Mouse (Mus musculus): Measurements from ENCODE around the gene Spesp1.

Gene Spesp1

GRCm38 (mm10) chr9:62281991-62282390 lies at the start of gene Spesp1:
Gene Spesp1 (minus strand): TSS chr9:62282208.
- DNase-seq (ENCODE audit: low spot score), result no peak

GRCm38 (mm10) chr9:62325965-62326364 lies 44.0 kb upstream of the Spesp1 start:
- DNase-seq (ENCODE audit: low spot score), result no peak

GRCm38 (mm10) chr9:62323816-62324215 lies 41.8 kb upstream of the Spesp1 start:
- no peak for DNase-seq (ENCODE audit: low spot score)

GRCm38 (mm10) chr9:62318729-62319128 lies 36.7 kb upstream of the Spesp1 start:
- no peak for DNase-seq (ENCODE audit: low spot score)

GRCm38 (mm10) chr9:62315556-62315955 lies 33.5 kb upstream of the Spesp1 start:
- no peak for DNase-seq (ENCODE audit: low spot score)

- DNase-seq (ENCODE audit: low spot score), result no peak
Observed at GRCm38 (mm10) chr9:62296891-62297290, 14.9 kb upstream of the Spesp1 start.

GRCm38 (mm10) chr9:62295006-62295698 lies 13.1 kb upstream of the Spesp1 start:
- peak; percentile 62 for DNase-seq (ENCODE audit: low spot score)

GRCm38 (mm10) chr9:62287633-62288025 lies 5.6 kb upstream of the Spesp1 start:
- DNase-seq (ENCODE audit: low spot score), result no peak

GRCm38 (mm10) chr9:62286967-62287632 lies 5.1 kb upstream of the Spesp1 start:
- DNase-seq (ENCODE audit: low spot score), result peak; percentile 55

- no peak for DNase-seq (ENCODE audit: low spot score)
Observed at GRCm38 (mm10) chr9:62284266-62284665, 2.3 kb upstream of the Spesp1 start.

GRCm38 (mm10) chr9:62276899-62277298 lies 5.1 kb downstream of the Spesp1 start:
- no peak for DNase-seq (ENCODE audit: low spot score)

- DNase-seq (ENCODE audit: low spot score), result no peak
Observed at GRCm38 (mm10) chr9:62270775-62271399, 11.1 kb downstream of the Spesp1 start.

- DNase-seq (ENCODE audit: low spot score), result no peak
Observed at GRCm38 (mm10) chr9:62269161-62269560, 12.8 kb downstream of the Spesp1 start.

GRCm38 (mm10) chr9:62265278-62265677 lies 16.7 kb downstream of the Spesp1 start:
- no peak for DNase-seq (ENCODE audit: low spot score)

GRCm38 (mm10) chr9:62263652-62264051 lies 18.4 kb downstream of the Spesp1 start:
- DNase-seq (ENCODE audit: low spot score), result no peak

- no peak for DNase-seq (ENCODE audit: low spot score)
Observed at GRCm38 (mm10) chr9:62261406-62261805, 20.6 kb downstream of the Spesp1 start.

- DNase-seq (ENCODE audit: low spot score), result no peak
Observed at GRCm38 (mm10) chr9:62261006-62261405, 21.0 kb downstream of the Spesp1 start.

- DNase-seq (ENCODE audit: low spot score), result no peak
Observed at GRCm38 (mm10) chr9:62258005-62258404, 24.0 kb downstream of the Spesp1 start.

- no peak for DNase-seq (ENCODE audit: low spot score)
Observed at GRCm38 (mm10) chr9:62255896-62256576, 26.0 kb downstream of the Spesp1 start.

- DNase-seq (ENCODE audit: low spot score), result no peak
Observed at GRCm38 (mm10) chr9:62253736-62254443, 28.1 kb downstream of the Spesp1 start.

- DNase-seq (ENCODE audit: low spot score), result no peak
Observed at GRCm38 (mm10) chr9:62250296-62250695, 31.7 kb downstream of the Spesp1 start.

GRCm38 (mm10) chr9:62246380-62246942 lies 35.5 kb downstream of the Spesp1 start:
- DNase-seq (ENCODE audit: low spot score), result no peak
